19 mouse cellular contexts compared by ENCODE assay signal in the genomic region with DNA sequence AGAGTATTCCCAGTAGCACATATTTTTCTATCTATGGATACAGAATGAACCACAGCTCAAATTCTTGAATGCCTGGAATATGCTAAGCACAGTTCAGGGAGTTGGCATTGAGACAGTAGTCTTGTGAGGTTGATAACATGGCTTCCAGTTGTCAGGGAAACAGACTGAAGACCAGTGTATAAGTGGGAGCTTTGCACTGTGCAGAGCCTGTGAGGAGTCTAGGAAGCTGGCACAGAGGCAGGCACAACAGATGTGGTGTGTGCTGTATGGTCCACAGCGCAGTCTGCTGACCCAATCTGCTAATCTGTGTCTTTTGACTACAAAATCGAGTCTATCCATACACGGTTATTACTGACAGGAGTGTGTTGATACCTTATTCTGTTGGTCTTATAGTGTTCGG. TPM values are rescaled to one million over a fixed set of nuclear protein-coding genes. Genes with fewer than 3 reads are reported as not detected.
"Had no signal": no experiment of that assay in that cellular context is flagged by ENCODE, and none has a peak within 500 bp of the region (broad histone marks: within the 10 kb centered on the region; RNA-seq: fewer than 3 reads in every experiment).

No protein-coding gene starts in this region.

- H3K36me3 ChIP-seq: kidney, embryonic 15.5 days; limb, embryonic 15.5 days; liver, embryonic 12.5 days; neural tube, embryonic 13.5 days had no signal

- H3K27ac ChIP-seq: kidney, embryonic 15.5 days; limb, embryonic 15.5 days; liver, embryonic 12.5 days; neural tube, embryonic 13.5 days had no signal

- H3K4me2 ChIP-seq: kidney, embryonic 15.5 days; limb, embryonic 15.5 days; liver, embryonic 12.5 days; lung, embryonic 14.5 days; midbrain, embryonic 11.5 days; neural tube, embryonic 13.5 days had no signal

- H3K4me1 ChIP-seq: kidney, embryonic 15.5 days; limb, embryonic 15.5 days; liver, embryonic 12.5 days; neural tube, embryonic 13.5 days had no signal

- H3K27me3 ChIP-seq: kidney, embryonic 15.5 days; limb, embryonic 15.5 days; liver, embryonic 12.5 days; neural tube, embryonic 13.5 days had no signal

- H3K9me3 ChIP-seq: kidney, embryonic 15.5 days; limb, embryonic 15.5 days; liver, embryonic 12.5 days; neural tube, embryonic 13.5 days had no signal

- H3K4me3 ChIP-seq: kidney, embryonic 15.5 days; limb, embryonic 15.5 days; liver, embryonic 12.5 days; neural tube, embryonic 13.5 days had no signal

- H3K9ac ChIP-seq: kidney, embryonic 15.5 days; limb, embryonic 15.5 days; liver, embryonic 12.5 days; lung, embryonic 14.5 days; neural tube, embryonic 13.5 days had no signal

- DNase-seq: kidney, adult 2 months; kidney, postnatal 14 days; layer of hippocampus, postnatal 36 days; lung, embryonic 14.5 days; lung, postnatal 10 days; lung, postnatal 4 days; retina, postnatal 1 day; right cerebral cortex, postnatal 14 days; thymus, postnatal 36 days had no signal

- ATAC-seq: liver, embryonic 12.5 days had no signal

RNA-seq across cellular contexts. Expression of a gene that starts 46.8 kb away (rescaled TPM):
- total RNA-seq: megakaryocyte, adult 5-6 weeks had no signal
- polyA plus RNA-seq: large intestine, adult 2 months; limb, embryonic 11.5 days; liver, embryonic 12.5 days; liver, embryonic 16.5 days; small intestine, adult 2 months had no signal
